Mouse (Mus musculus) neural tube, embryonic 13.5 days (tissue): ENCODE measurements around the gene Ano6. TPM values are rescaled to one million over a fixed set of nuclear protein-coding genes. Genes with fewer than 3 reads are reported as not detected.
A peak's percentile ranks its signal among the peaks of the same experiment; 100 is the strongest.

Experiments
- ATAC-seq: fragments of 200-750 bp; cut with Nextera tagmentation; 2 replicates; pipeline ENCODE4 v1.8.0; 2017; ENCODE audit warnings: low read depth, mild to moderate bottlenecking, moderate TSS enrichment, moderate library complexity
- H3K27ac ChIP-seq: fragments of 300-500 bp; sonication (generic); replicated peaks from 2 replicates; pipeline ENCODE4 v1.5.1; 2015; ENCODE audit warnings: moderate library complexity, mild to moderate bottlenecking, inconsistent platforms
- H3K27me3 ChIP-seq: fragments of 300-500 bp; sonication (generic); 2 replicates; pipeline ENCODE4 v1.6.1; 2015; ENCODE audit warnings: mild to moderate bottlenecking, inconsistent platforms
- H3K36me3 ChIP-seq: fragments of 300-500 bp; sonication (generic); 2 replicates; pipeline ENCODE4 v1.6.1; 2015; ENCODE audit warnings: mild to moderate bottlenecking, inconsistent platforms
- H3K4me1 ChIP-seq: fragments of 300-500 bp; sonication (generic); replicated peaks from 2 replicates; pipeline ENCODE4 v1.6.1; 2015; ENCODE audit warnings: inconsistent platforms
- H3K4me2 ChIP-seq: fragments of 300-500 bp; sonication (generic); 2 replicates; pipeline ENCODE4 v1.6.1; 2015; ENCODE audit warnings: inconsistent platforms, mild to moderate bottlenecking, moderate library complexity
- H3K4me3 ChIP-seq: fragments of 300-500 bp; sonication (generic); 2 replicates; pipeline ENCODE4 v1.5.1; 2015; ENCODE audit warnings: mild to moderate bottlenecking, inconsistent platforms
- H3K9ac ChIP-seq: fragments of 300-500 bp; sonication (generic); 2 replicates; pipeline ENCODE4 v1.6.1; 2015; ENCODE audit warnings: moderate library complexity, mild to moderate bottlenecking, inconsistent platforms
- H3K9me3 ChIP-seq: fragments of 300-500 bp; sonication (generic); 2 replicates; pipeline ENCODE4 v1.6.1; 2016; ENCODE audit warnings: inconsistent platforms
- WGBS: fragments of 180-500 bp; shearing (Covaris S2); methylation state at CpG from one replicate; pipeline ENCODE4 v1.1.7; 2015; 5-methylcytosine and 5-hydroxymethylcytosine counted together
- polyA plus RNA-seq: library from polyadenylated mRNA; unstranded; fragments of >200 nt; fragmentation: Nextera tagmentation; extraction: Ambion mirVana; gene quantifications from 2 replicates; pipeline ENCODE4 v1.2.1, GENCODE M21; 2015

Gene Ano6
- polyA plus RNA-seq, 1 experiment from 2014 or later: 30.2 TPM

- 56% methylated on average over 10 of the region's 10 CpGs for WGBS
- Histone ChIP-seq H3K27ac (no peak overlapping the region), H3K36me3 (no peaks in the 10 kb centered on the region), H3K4me3 (no peak overlapping the region), H3K27me3 (peaks cover 3% of the 10 kb centered on the region; the same call in 1 of the 2 replicates), H3K9me3 (no peaks in the 10 kb centered on the region), H3K4me1 (no peaks in the 10 kb centered on the region), H3K9ac (no peak overlapping the region), H3K4me2 (no peak overlapping the region)
- no peak for ATAC-seq
Observed at GRCm38 (mm10) chr15:95757169-95757568, 33.5 kb upstream of the Ano6 start.

DNA sequence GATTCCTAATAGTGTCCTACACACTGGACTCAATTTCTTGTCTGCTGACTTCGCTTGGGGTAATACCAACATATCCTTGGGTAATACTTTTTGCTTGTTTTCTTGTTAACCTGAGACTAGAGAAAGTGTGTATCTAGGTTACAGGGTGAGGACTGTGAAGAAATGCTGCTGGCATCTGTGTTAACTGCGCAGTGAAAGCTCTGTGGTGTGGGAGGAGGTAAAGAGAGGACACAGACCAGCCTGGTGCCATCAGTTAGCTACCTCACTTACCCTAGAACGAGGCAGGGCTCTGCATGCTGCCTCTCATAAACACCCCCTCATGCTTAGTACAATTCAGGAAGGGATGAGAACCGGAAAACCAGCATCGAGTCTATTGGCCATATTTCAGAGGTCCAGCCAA is 32.6 kb upstream of the Ano6 start:
- ATAC-seq: no peak

GRCm38 (mm10) chr15:95758696-95759434 is 31.8 kb upstream of the Ano6 start:
- H3K27me3 ChIP-seq: peaks cover 3% of the 10 kb centered on the region; the same call in 1 of the 2 replicates
- 84% methylated on average over 12 of the region's 12 CpGs for WGBS
- H3K4me1 ChIP-seq: no peaks in the 10 kb centered on the region
- no peak overlapping the region for H3K4me2 ChIP-seq
- H3K9ac ChIP-seq: no peak overlapping the region
- no peak overlapping the region for H3K27ac ChIP-seq
- no peaks in the 10 kb centered on the region for H3K9me3 ChIP-seq
- no peaks in the 10 kb centered on the region for H3K36me3 ChIP-seq
- no peak overlapping the region for H3K4me3 ChIP-seq
- ATAC-seq: no peak

More for the DNA sequence above, 32.6 kb upstream of the Ano6 start:
- H3K36me3 ChIP-seq: no peaks in the 10 kb centered on the region
- H3K27me3 ChIP-seq: peaks cover 3% of the 10 kb centered on the region; the same call in 1 of the 2 replicates
- H3K4me2 ChIP-seq: no peak overlapping the region
- WGBS: 84% methylated on average over 5 of the region's 5 CpGs
- H3K9me3 ChIP-seq: no peaks in the 10 kb centered on the region
- H3K27ac ChIP-seq: no peak overlapping the region
- no peak overlapping the region for H3K9ac ChIP-seq
- no peak overlapping the region for H3K4me3 ChIP-seq
- no peaks in the 10 kb centered on the region for H3K4me1 ChIP-seq

DNA sequence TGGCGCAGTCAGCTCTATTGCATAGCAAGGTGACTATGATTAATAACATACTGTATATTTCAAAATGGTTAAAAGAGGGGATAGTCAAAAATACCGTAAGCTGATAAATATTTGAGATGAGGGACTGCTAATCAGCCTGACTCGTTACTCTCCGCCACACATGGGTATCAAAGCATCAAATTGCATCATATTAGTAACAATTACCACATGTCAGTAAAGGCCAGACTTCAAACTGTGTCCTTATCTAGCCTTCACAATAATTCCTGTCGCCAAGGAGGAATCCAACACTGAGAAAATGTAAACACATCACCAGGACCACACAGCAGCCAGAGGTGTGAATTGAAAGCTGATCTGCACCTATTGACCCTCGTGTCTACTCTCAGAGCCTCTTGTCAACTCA is 30.8 kb upstream of the Ano6 start:
- Histone ChIP-seq H3K4me1 (no peaks in the 10 kb centered on the region), H3K27me3 (peaks cover 3% of the 10 kb centered on the region; the same call in 1 of the 2 replicates), H3K4me2 (no peak overlapping the region), H3K36me3 (no peaks in the 10 kb centered on the region), H3K9me3 (no peaks in the 10 kb centered on the region), H3K4me3 (no peak overlapping the region), H3K27ac (no peak overlapping the region), H3K9ac (no peak overlapping the region)
- ATAC-seq: no peak
- WGBS: 83% methylated on average over 6 of the region's 6 CpGs

DNA sequence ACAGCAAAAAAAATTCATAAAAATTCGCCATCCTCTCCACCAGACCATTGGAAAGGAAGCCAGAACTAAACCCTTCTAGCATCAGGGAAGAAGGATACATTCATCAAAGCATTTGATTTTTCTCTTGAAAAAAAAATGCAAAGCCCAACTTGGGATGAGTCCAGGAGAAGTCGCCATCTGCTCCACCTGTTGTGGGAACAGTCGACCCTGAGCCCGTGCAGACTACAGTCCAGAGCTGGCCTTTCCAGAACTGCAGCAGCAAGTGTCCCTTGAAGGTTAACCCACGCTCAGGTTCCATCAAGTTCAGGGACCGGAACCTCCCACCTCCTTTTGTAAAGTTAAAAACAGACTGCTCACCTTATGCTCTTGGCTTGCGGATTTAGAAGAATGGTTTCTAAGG is 29.2 kb upstream of the Ano6 start:
- no peaks in the 10 kb centered on the region for H3K4me1 ChIP-seq
- H3K9ac ChIP-seq: no peak overlapping the region
- H3K36me3 ChIP-seq: no peaks in the 10 kb centered on the region
- H3K27ac ChIP-seq: no peak overlapping the region
- H3K4me2 ChIP-seq: no peak overlapping the region
- ATAC-seq: no peak
- 77% methylated on average over 7 of the region's 7 CpGs for WGBS
- H3K4me3 ChIP-seq: no peak overlapping the region
- no peaks in the 10 kb centered on the region for H3K9me3 ChIP-seq
- peaks cover 3% of the 10 kb centered on the region; the same call in 1 of the 2 replicates for H3K27me3 ChIP-seq

GRCm38 (mm10) chr15:95762661-95763303 is 27.9 kb upstream of the Ano6 start:
- H3K27me3 ChIP-seq: peaks cover 3% of the 10 kb centered on the region; the same call in 1 of the 2 replicates
- H3K4me2 ChIP-seq: no peak overlapping the region
- no peak overlapping the region for H3K4me3 ChIP-seq
- 36% methylated on average over 12 of the region's 12 CpGs for WGBS
- H3K9ac ChIP-seq: no peak overlapping the region
- H3K9me3 ChIP-seq: no peaks in the 10 kb centered on the region
- H3K4me1 ChIP-seq: no peaks in the 10 kb centered on the region
- H3K27ac ChIP-seq: no peak overlapping the region
- ATAC-seq: peak; percentile 80; the same call in 1 of the 2 replicates
- H3K36me3 ChIP-seq: no peaks in the 10 kb centered on the region

GRCm38 (mm10) chr15:95763464-95763863 is 27.2 kb upstream of the Ano6 start:
- H3K27ac ChIP-seq: no peak overlapping the region
- no peak overlapping the region for H3K4me2 ChIP-seq
- H3K4me1 ChIP-seq: no peaks in the 10 kb centered on the region
- H3K9ac ChIP-seq: no peak overlapping the region
- peaks cover 3% of the 10 kb centered on the region; the same call in 1 of the 2 replicates for H3K27me3 ChIP-seq
- no peak overlapping the region for H3K4me3 ChIP-seq
- H3K36me3 ChIP-seq: no peaks in the 10 kb centered on the region
- H3K9me3 ChIP-seq: no peaks in the 10 kb centered on the region
- no peak; the same call in 1 of the 2 replicates for ATAC-seq
- WGBS: 51% methylated on average over 6 of the region's 6 CpGs

DNA sequence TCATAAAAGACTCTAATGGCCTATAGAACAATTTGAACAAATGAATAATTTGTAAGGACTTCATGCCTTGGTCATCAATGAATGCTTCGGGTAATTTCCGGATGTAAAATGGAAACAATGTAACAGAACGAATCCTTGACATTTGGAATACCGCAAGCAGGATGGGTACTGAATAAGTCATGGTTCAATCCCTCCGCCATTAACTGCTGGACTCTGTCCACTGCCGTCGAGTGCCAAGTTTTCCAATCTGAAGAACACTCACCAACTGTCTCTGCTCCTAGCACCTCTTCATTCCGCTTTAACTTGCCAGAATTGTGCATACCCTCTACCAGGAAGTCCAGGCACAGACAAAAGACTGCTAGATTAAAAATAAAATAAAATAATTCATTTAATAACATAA is 25.4 kb upstream of the Ano6 start:
- H3K4me1 ChIP-seq: no peaks in the 10 kb centered on the region
- H3K9ac ChIP-seq: no peak overlapping the region
- no peak overlapping the region for H3K4me3 ChIP-seq
- no peak for ATAC-seq
- WGBS: 82% methylated on average over 8 of the region's 8 CpGs
- no peak overlapping the region for H3K27ac ChIP-seq
- H3K36me3 ChIP-seq: no peaks in the 10 kb centered on the region
- no peaks in the 10 kb centered on the region for H3K9me3 ChIP-seq
- peaks cover 3% of the 10 kb centered on the region; the same call in 1 of the 2 replicates for H3K27me3 ChIP-seq
- no peak overlapping the region for H3K4me2 ChIP-seq

GRCm38 (mm10) chr15:95765936-95766335 is 24.7 kb upstream of the Ano6 start:
- 82% methylated on average over 6 of the region's 6 CpGs for WGBS
- Histone ChIP-seq H3K27me3 (peaks cover 3% of the 10 kb centered on the region; the same call in 1 of the 2 replicates), H3K9me3 (no peaks in the 10 kb centered on the region), H3K4me1 (no peaks in the 10 kb centered on the region), H3K4me3 (no peak overlapping the region), H3K4me2 (no peak overlapping the region), H3K9ac (no peak overlapping the region), H3K27ac (no peak overlapping the region), H3K36me3 (no peaks in the 10 kb centered on the region)
- no peak for ATAC-seq

DNA sequence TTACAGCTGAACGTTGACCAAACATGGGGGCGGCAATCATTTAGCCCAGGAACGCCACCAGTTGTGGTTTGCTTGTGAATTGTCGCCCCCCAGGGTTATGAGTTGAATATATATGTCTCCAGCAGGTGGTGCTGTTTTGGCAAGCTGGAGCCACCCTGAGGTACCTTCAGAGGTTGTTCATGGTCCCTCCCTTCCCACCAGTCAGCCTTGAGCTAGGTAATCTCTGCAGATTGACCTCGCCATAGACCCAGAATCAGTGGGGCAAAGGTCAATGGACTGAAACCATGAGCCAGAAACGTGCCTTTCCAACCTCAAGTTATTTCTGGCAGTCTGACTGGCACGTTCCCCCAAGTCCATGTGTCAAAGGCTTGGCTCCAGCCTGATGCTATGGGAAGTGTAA is 22.8 kb upstream of the Ano6 start:
- 76% methylated on average over 7 of the region's 7 CpGs for WGBS
- no peaks in the 10 kb centered on the region for H3K9me3 ChIP-seq
- H3K27me3 ChIP-seq: no peaks in the 10 kb centered on the region
- no peak overlapping the region for H3K9ac ChIP-seq
- H3K4me2 ChIP-seq: no peak overlapping the region
- H3K4me1 ChIP-seq: no peaks in the 10 kb centered on the region
- no peaks in the 10 kb centered on the region for H3K36me3 ChIP-seq
- no peak overlapping the region for H3K4me3 ChIP-seq
- ATAC-seq: no peak
- no peak overlapping the region for H3K27ac ChIP-seq

- H3K4me3 ChIP-seq: no peak overlapping the region
- no peak overlapping the region for H3K9ac ChIP-seq
- H3K4me1 ChIP-seq: no peaks in the 10 kb centered on the region
- no peak overlapping the region for H3K4me2 ChIP-seq
- no peaks in the 10 kb centered on the region for H3K9me3 ChIP-seq
- H3K36me3 ChIP-seq: no peaks in the 10 kb centered on the region
- WGBS: 93% methylated on average over 5 of the region's 5 CpGs
- no peak for ATAC-seq
- H3K27me3 ChIP-seq: no peaks in the 10 kb centered on the region
- H3K27ac ChIP-seq: no peak overlapping the region
Observed at GRCm38 (mm10) chr15:95768703-95769102, 21.9 kb upstream of the Ano6 start.

DNA sequence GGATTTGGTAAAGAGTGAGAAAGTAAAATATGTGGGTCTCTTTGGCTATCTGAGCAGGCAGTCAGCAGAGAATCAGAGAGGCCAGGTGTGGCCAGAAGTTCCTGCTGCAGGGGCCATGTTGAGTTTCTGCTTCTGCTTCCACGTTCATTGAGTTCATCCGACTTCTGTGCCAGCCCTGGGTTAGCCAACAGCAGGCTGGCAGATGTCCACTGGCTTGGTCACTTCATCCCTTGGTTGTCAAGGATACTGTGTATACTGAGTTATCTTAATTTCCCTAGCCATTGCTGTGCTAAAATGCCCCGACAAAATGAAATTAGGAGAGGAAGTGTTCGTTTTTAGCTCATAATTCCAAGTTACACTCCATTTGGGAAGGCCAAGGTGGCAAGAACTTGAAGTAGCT is 21.1 kb upstream of the Ano6 start:
- Histone ChIP-seq H3K4me3 (no peak overlapping the region), H3K4me1 (0 out of 2 replicates have a peak, but pooled peaks cover 3% of the 10 kb centered on the region), H3K9ac (no peak overlapping the region), H3K27ac (no peak overlapping the region), H3K27me3 (no peaks in the 10 kb centered on the region), H3K9me3 (no peaks in the 10 kb centered on the region), H3K4me2 (no peak overlapping the region), H3K36me3 (no peaks in the 10 kb centered on the region)
- WGBS: 85% methylated on average over 4 of the region's 4 CpGs
- ATAC-seq: no peak
